Mouse (Mus musculus): ENCODE data around the gene Rraga. TPM values are rescaled to one million over a fixed set of nuclear protein-coding genes. Genes with fewer than 3 reads are reported as not detected.
"Not testable (repeated sequence)": the region's sequence is repeated elsewhere in the genome, so short reads cannot be mapped to it uniquely, and the experiment has no call there.

Rraga gene
- polyA plus RNA-seq, 1 experiment from 2014 or later = 84.6 TPM

DNA sequence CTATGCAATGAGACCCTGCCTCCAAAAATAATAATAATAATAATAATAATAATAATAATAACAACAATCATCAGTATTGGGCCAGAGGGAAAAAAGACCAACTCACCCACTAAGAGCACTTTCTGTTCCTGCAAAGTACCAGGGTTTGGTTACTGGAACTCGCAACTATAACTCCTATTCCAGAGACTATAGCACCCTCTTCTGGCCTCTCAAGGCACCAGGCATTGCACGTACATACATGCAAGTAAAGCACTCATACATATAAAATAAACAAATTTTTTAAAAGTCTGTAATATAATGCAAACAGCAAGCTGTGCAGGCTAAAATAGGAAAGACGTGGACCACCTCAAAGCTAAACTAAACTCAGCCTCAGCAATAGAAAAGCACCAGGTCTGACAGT is 12.8 kb downstream of the Rraga start:
- H3K4me2 ChIP-seq (replicated peaks) = no peak overlapping the region
- peaks cover 54% of the 10 kb centered on the region for H3K36me3 ChIP-seq
- 92% methylated on average over 3 of the region's 3 CpGs for WGBS
- no peak overlapping the region for H3K9ac ChIP-seq
- no peak overlapping the region for H3K27ac ChIP-seq (replicated peaks)
- no peak overlapping the region for H3K4me3 ChIP-seq (replicated peaks)
- ATAC-seq (ENCODE audit: insufficient number of reproducible peaks, low FRiP score, low TSS enrichment, low read depth) = no peak
- H3K27me3 ChIP-seq = no peaks in the 10 kb centered on the region
- no peaks in the 10 kb centered on the region for H3K9me3 ChIP-seq (replicated peaks)
- H3K4me1 ChIP-seq = no peaks in the 10 kb centered on the region

DNA sequence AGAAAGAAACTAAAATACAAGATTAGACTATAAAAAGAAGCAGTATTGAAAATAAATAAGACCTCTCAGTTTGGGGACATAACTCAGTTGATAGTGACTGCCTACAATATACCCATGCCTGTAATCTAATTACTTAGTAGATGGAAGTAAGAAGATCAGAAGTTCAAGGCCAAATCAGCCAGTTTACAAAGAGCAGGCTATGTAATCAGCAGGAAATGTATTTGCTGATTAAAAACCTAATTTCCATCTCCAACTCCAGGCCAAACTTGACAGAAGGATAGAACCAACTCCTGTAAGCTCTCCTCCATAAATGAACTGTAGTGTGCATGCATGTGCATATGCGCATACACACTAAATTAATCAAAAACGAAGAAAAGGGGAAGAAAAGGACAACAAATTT is 15.8 kb downstream of the Rraga start:
- no peak for ATAC-seq (ENCODE audit: insufficient number of reproducible peaks, low FRiP score, low TSS enrichment, low read depth)
- Histone ChIP-seq H3K4me3 (replicated peaks) (no peak overlapping the region), H3K36me3 (peaks cover 35% of the 10 kb centered on the region), H3K27ac (replicated peaks) (no peak overlapping the region), H3K9ac (no peak overlapping the region), H3K4me2 (replicated peaks) (no peak overlapping the region), H3K9me3 (replicated peaks) (no peaks in the 10 kb centered on the region), H3K4me1 (no peaks in the 10 kb centered on the region), H3K27me3 (no peaks in the 10 kb centered on the region)
- WGBS = 93% methylated on average over 2 of the region's 2 CpGs

DNA sequence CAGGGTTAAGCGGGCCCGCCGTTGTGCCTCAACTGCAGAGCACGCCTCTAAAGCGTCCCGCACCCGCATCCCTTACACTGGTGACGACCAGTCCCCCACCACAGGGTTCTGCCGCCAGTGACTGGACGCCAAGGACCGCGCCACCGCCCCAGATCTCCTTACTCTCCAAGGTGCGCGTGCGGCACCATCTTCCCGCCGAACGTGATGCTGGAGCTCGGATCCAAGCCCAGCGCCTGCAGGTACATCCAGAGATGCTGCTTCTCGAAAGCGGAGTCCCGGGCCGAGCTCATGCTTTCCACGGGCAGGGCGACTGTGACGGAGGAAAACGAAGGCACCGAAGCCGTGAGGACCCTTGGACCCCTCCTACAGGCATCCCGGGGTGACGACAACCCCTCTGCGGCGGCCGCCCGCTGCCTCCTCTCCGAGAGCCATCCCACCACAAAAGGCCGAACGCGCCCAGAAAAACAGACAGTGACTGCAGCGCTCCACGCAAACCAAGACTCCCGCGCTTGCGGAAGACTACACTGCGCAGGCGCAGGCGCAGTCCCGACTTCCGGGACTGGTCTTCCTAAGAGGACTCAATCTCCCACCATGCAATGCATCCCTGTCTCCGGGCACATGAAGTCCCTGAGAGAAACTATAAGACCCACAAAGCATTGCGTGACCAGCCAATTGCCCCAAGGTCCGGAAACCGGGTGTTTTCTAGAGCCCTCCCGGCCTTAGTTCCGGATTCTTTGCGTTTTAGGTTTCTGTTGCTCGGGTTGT is 36.2 kb downstream of the Rraga start, which contains the start of gene Haus6:
Gene Haus6 (minus strand): TSS at position 532 of the 765 bp plus-strand sequence.
- H3K27ac ChIP-seq (replicated peaks) = peak within 1 kb of the TSS; percentile 84
- H3K4me3 ChIP-seq (replicated peaks) = peak within 1 kb of the TSS; percentile 62
- peaks cover 11% of the 10 kb centered on the region for H3K4me1 ChIP-seq
- peak; percentile 99 for ATAC-seq (ENCODE audit: insufficient number of reproducible peaks, low FRiP score, low TSS enrichment, low read depth)
- H3K36me3 ChIP-seq = no peaks in the 10 kb centered on the region; the same call in 1 of the 2 replicates
- peak within 1 kb of the TSS; percentile 52 for H3K9ac ChIP-seq
- H3K4me2 ChIP-seq (replicated peaks) = peak within 1 kb of the TSS; percentile 93
- under 1% methylated on average over 59 of the region's 59 CpGs for WGBS
- no peaks in the 10 kb centered on the region for H3K9me3 ChIP-seq (replicated peaks)
- no peaks in the 10 kb centered on the region for H3K27me3 ChIP-seq

DNA sequence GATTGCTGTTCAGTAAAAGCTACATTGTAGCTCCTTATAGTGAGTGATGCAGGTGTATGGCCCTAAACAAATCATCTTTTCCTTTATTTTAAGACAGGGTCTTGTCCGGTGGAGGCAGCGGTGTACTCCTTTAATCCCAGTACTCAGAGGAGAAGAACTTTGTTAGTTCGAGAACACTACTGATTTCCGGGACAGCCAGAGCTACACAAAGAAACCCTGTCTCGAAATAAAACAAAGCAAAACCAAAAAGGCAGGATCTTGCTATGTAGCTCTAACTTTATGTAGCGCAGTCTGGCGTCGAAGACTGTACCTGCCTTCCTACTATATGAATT is 36.8 kb downstream of the Rraga start:
- Histone ChIP-seq H3K9me3 (replicated peaks) (no peaks in the 10 kb centered on the region), H3K4me3 (replicated peaks) (peak overlapping the region; percentile 62), H3K4me2 (replicated peaks) (peak overlapping the region; percentile 93), H3K36me3 (no peaks in the 10 kb centered on the region; the same call in 1 of the 2 replicates), H3K27me3 (no peaks in the 10 kb centered on the region), H3K9ac (peak overlapping the region; percentile 34; the same call in 1 of the 2 replicates), H3K27ac (replicated peaks) (peak overlapping the region; percentile 84), H3K4me1 (peaks cover 11% of the 10 kb centered on the region)
- WGBS = 36% methylated on average over 8 of the region's 8 CpGs
- no peak for ATAC-seq (ENCODE audit: insufficient number of reproducible peaks, low FRiP score, low TSS enrichment, low read depth)

DNA sequence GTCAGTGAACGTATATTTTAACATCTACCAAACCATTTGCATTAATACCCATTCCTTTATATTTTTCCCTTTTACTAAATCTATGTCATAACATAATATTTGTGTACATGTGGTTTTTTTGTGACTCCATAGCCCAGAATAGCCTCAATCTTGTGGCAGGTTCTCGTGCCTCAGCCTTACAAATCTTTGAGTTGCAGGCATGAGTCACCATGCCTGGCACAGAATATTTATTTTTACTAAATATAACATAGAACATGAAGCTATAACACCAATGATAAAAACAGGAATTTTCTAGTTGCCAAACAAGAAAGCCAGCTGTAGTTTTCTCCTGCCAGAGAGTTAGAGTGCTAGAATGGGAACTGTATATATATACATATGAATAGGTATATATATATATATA is 45.0 kb downstream of the Rraga start:
- H3K27ac ChIP-seq (replicated peaks) = no peak overlapping the region
- no peaks in the 10 kb centered on the region for H3K9me3 ChIP-seq (replicated peaks)
- no peak overlapping the region for H3K9ac ChIP-seq
- no peak overlapping the region for H3K4me3 ChIP-seq (replicated peaks)
- no peaks in the 10 kb centered on the region for H3K4me1 ChIP-seq
- H3K27me3 ChIP-seq = no peaks in the 10 kb centered on the region
- H3K36me3 ChIP-seq = no peaks in the 10 kb centered on the region
- H3K4me2 ChIP-seq (replicated peaks) = no peak overlapping the region
- ATAC-seq (ENCODE audit: insufficient number of reproducible peaks, low FRiP score, low TSS enrichment, low read depth) = no peak
- WGBS = 77% methylated on average over 2 of the region's 2 CpGs

DNA sequence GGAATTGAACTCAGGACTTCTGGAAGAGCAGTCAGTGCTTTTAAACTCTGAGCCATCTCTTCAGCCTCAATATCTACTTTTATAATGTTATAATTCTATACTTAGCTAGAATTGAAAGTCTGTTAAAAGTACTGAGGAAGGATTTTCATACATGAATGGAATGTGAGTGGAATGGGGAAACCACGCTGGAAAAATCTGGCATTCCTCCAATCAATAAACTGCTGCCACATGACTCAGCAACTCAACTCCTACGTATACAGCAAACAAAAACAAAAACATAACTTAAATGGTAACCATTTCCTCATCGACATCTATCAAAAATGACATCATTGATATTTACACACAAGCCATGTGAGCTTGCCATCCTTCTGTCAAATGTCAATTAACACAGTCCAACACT is 46.6 kb downstream of the Rraga start:
- no peak overlapping the region for H3K4me3 ChIP-seq (replicated peaks)
- H3K9me3 ChIP-seq (replicated peaks) = no peaks in the 10 kb centered on the region
- no peaks in the 10 kb centered on the region for H3K4me1 ChIP-seq
- 44% methylated on average over 3 of the region's 3 CpGs for WGBS
- no peak overlapping the region for H3K9ac ChIP-seq
- ATAC-seq (ENCODE audit: insufficient number of reproducible peaks, low FRiP score, low TSS enrichment, low read depth) = no peak
- H3K27me3 ChIP-seq = no peaks in the 10 kb centered on the region
- H3K27ac ChIP-seq (replicated peaks) = no peak overlapping the region
- H3K4me2 ChIP-seq (replicated peaks) = no peak overlapping the region
- H3K36me3 ChIP-seq = no peaks in the 10 kb centered on the region

DNA sequence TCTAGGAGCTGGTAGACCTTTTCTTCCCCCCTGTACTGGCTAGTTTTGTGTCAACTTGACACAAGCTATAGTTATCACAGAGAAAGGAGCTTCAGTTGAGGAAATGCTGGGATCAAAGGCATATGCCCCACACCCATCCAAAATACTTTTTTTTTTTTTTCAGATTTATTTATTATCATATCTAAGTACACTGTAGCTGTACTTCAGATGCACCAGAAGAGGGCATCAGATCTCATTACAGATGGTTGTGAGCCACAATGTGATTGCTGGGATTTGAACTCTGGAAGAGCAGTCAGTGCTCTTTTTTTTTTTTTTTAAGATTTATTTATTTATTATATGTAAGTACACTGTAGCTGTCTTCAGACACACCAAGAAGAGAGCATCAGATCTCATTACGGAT is 47.1 kb downstream of the Rraga start:
- 93% methylated on average over 1 of the region's 1 CpGs for WGBS
- H3K27me3 ChIP-seq; H3K9ac ChIP-seq; H3K27ac ChIP-seq (replicated peaks); H3K36me3 ChIP-seq; H3K4me2 ChIP-seq (replicated peaks); H3K9me3 ChIP-seq (replicated peaks); ATAC-seq (ENCODE audit: insufficient number of reproducible peaks, low FRiP score, low TSS enrichment, low read depth); H3K4me3 ChIP-seq (replicated peaks); H3K4me1 ChIP-seq: not testable (repeated sequence)

DNA sequence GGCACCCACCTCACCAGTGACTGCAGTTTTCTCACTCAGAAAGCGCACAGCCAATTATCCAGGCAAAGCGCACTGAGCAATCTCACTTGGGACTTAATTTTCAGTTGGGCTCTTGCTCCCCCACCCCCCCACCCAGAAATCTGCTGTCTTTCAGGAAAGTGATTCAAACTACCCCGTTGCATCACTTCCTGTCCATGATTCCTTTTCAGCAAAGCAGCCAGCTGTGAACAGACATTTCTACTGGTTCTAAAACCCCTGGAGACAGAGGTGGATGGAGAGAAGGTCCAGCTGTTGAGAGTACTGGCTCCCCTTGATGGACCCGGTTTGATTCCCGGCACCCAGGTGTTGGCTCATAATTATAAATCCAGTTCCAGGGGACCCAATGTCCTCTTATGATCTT is 50.0 kb downstream of the Rraga start:
- Histone ChIP-seq H3K4me2 (replicated peaks) (no peak overlapping the region), H3K27me3 (no peaks in the 10 kb centered on the region), H3K9me3 (replicated peaks) (no peaks in the 10 kb centered on the region), H3K9ac (no peak overlapping the region), H3K4me3 (replicated peaks) (no peak overlapping the region), H3K27ac (replicated peaks) (no peak overlapping the region), H3K36me3 (no peaks in the 10 kb centered on the region), H3K4me1 (no peaks in the 10 kb centered on the region)
- 75% methylated on average over 5 of the region's 5 CpGs for WGBS
- no peak for ATAC-seq (ENCODE audit: insufficient number of reproducible peaks, low FRiP score, low TSS enrichment, low read depth)

DNA sequence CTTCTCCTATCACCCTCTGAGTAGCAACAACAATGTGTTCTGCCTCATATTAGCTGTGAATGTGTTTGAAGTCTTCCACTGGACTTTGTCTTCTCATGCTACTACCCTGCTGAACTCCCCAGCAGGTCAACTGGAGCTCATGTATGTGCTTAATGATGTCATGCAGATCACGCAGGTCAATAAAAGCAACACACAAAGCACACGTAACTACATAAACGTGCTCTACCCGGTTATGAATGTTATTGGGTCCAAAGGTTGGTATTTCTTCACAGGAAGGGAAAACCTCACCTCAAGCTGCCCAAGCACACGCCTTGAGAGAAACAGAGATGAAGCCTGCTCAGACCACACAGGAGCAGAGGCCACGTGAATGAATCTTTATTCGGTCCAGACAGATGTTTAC is 51.0 kb downstream of the Rraga start:
- not testable (repeated sequence) for H3K4me3 ChIP-seq (replicated peaks); H3K4me2 ChIP-seq (replicated peaks); H3K4me1 ChIP-seq; H3K27me3 ChIP-seq; H3K36me3 ChIP-seq; ATAC-seq (ENCODE audit: insufficient number of reproducible peaks, low FRiP score, low TSS enrichment, low read depth); H3K27ac ChIP-seq (replicated peaks); H3K9ac ChIP-seq; H3K9me3 ChIP-seq (replicated peaks)
- 90% methylated on average over 7 of the region's 7 CpGs for WGBS

Other genes starting within 250 kb of the Rraga start
- gene Saxo1, start 17.3 kb upstream of the Rraga start, polyA plus RNA-seq (2015; fragmentation: Nextera tagmentation; extraction: Ambion mirVana) = 0.09 TPM in 1 of 2 replicates, not detected in the other
- gene Haus6, start 36.4 kb downstream of the Rraga start, polyA plus RNA-seq (2015; fragmentation: Nextera tagmentation; extraction: Ambion mirVana) = 10.4 and 12.4 TPM in 2 replicates
- gene Plin2, start 94.4 kb downstream of the Rraga start, polyA plus RNA-seq (2015; fragmentation: Nextera tagmentation; extraction: Ambion mirVana) = 69.8 and 71.8 TPM in 2 replicates
- 7.2 and 7.6 TPM in 2 replicates for gene Dennd4c, start 172.9 kb downstream of the Rraga start, polyA plus RNA-seq (2015; fragmentation: Nextera tagmentation; extraction: Ambion mirVana)

Data from embryonic facial prominence, embryonic 15.5 days (tissue).